Mouse (Mus musculus) embryonic facial prominence, embryonic 11.5 days (tissue): ENCODE measurements around the gene Pnkd. TPM values are rescaled to one million over a fixed set of nuclear protein-coding genes. Genes with fewer than 3 reads are reported as not detected.

Experiments used
- ATAC-seq: fragments of 200-750 bp; cut with Nextera tagmentation; replicated peaks from 2 replicates; pipeline ENCODE4 v1.8.0; 2017; ENCODE audit warnings: low read depth; ENCODE audit not compliant: insufficient number of reproducible peaks, low FRiP score, low TSS enrichment
- DNase-seq: peaks from one replicate; pipeline ENCODE4 v3.0.0-alpha.2; 2015; ENCODE audit warnings: low spot score
- H3K27ac ChIP-seq: fragments of 300-500 bp; sonication (generic); replicated peaks from 2 replicates; pipeline ENCODE4 v1.5.1; 2014; ENCODE audit warnings: mild to moderate bottlenecking, low read depth, low read length, control low read depth
- H3K27me3 ChIP-seq: fragments of 300-500 bp; sonication (generic); 2 replicates; pipeline ENCODE4 v1.6.1; 2014; ENCODE audit warnings: mild to moderate bottlenecking, low read length, moderate library complexity, mixed read lengths; ENCODE audit not compliant: control insufficient read depth, insufficient read depth
- H3K36me3 ChIP-seq: fragments of 300-500 bp; sonication (generic); replicated peaks from 2 replicates; pipeline ENCODE4 v1.6.1; 2014; ENCODE audit warnings: low read depth, mild to moderate bottlenecking, low read length, moderate library complexity, mixed read lengths; ENCODE audit not compliant: control insufficient read depth, insufficient read depth
- H3K4me1 ChIP-seq: fragments of 300-500 bp; sonication (generic); 2 replicates; pipeline ENCODE4 v1.6.1; 2014; ENCODE audit warnings: low read length, mixed read lengths; ENCODE audit not compliant: control insufficient read depth, insufficient read depth
- H3K4me2 ChIP-seq: fragments of 300-500 bp; sonication (generic); 2 replicates; pipeline ENCODE4 v1.6.1; 2014; ENCODE audit warnings: low read depth, mild to moderate bottlenecking, control low read depth, low read length, moderate library complexity
- H3K4me3 ChIP-seq: fragments of 300-500 bp; sonication (generic); 2 replicates; pipeline ENCODE4 v1.5.1; 2014; ENCODE audit warnings: low read depth, low read length, control low read depth
- H3K9ac ChIP-seq: fragments of 300-500 bp; sonication (generic); replicated peaks from 2 replicates; pipeline ENCODE4 v1.6.1; 2014; ENCODE audit warnings: mild to moderate bottlenecking, control low read depth, low read length
- H3K9me3 ChIP-seq: fragments of 300-500 bp; sonication (generic); replicated peaks from 2 replicates; pipeline ENCODE4 v1.6.1; 2016; ENCODE audit warnings: mild to moderate bottlenecking, low read length, inconsistent platforms, mixed read lengths; ENCODE audit not compliant: control insufficient read depth
- WGBS: fragments of 180-500 bp; shearing (Covaris S2); extraction: QIAGEN DNeasy Blood & Tissue Kit; methylation state at CpG from one replicate; pipeline ENCODE4 v1.1.7; 2014; 5-methylcytosine and 5-hydroxymethylcytosine counted together
- polyA plus RNA-seq: library from polyadenylated mRNA; unstranded; fragments of >200 nt; fragmentation: Nextera tagmentation; extraction: Ambion mirVana; gene quantifications from 2 replicates; pipeline ENCODE4 v1.2.1, GENCODE M21; 2014

The Pnkd gene
- polyA plus RNA-seq, 1 experiment from 2014 or later, result 95.1 TPM

GRCm38 (mm10) chr1:74374980-74375379 lies 90.2 kb downstream of the Pnkd start, which contains the start of gene Slc11a1:
Gene Slc11a1, plus strand, starts transcription at chr1:74375195.
- WGBS, result 72% methylated on average over 8 of the region's 8 CpGs
- H3K4me3 ChIP-seq, result no peak within 1 kb of the TSS
- DNase-seq (no peak), ATAC-seq (no peak)
- no peaks in the 10 kb centered on the region; the same call in 1 of the 2 replicates for H3K4me1 ChIP-seq
- no peak within 1 kb of the TSS for H3K27ac ChIP-seq
- no peaks in the 10 kb centered on the region for H3K9me3 ChIP-seq
- no peaks in the 10 kb centered on the region for H3K27me3 ChIP-seq
- H3K36me3 ChIP-seq, result no peaks in the 10 kb centered on the region
- no peak within 1 kb of the TSS for H3K4me2 ChIP-seq
- H3K9ac ChIP-seq, result no peak within 1 kb of the TSS

DNA sequence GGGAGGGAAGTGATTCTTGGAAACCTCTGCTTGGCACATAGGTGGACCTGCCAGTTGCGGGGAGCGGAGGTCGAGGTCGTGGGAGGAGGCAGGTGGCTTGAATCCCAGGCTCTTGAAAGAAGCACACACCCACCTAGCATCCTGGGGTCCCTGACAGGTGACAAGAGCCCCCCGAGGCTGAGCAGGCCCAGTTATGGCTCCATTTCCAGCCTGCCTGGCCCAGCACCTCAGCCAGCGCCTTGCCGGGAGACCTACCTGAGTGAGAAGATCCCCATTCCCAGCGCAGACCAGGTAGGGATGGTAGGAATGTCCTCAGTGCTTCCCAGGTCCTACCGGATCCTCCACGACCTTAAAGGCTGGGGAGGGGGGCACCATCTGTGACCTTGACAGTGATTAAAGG lies 90.8 kb downstream of the Pnkd start:
- Histone ChIP-seq H3K27me3 (no peaks in the 10 kb centered on the region), H3K4me3 (no peak overlapping the region), H3K27ac (no peak overlapping the region), H3K9me3 (no peaks in the 10 kb centered on the region), H3K36me3 (no peaks in the 10 kb centered on the region), H3K4me2 (no peak overlapping the region), H3K4me1 (no peaks in the 10 kb centered on the region; the same call in 1 of the 2 replicates), H3K9ac (no peak overlapping the region)
- no peak for ATAC-seq
- WGBS, result 80% methylated on average over 10 of the region's 10 CpGs
- DNase-seq, result no peak

- ATAC-seq, result no peak
- Histone ChIP-seq H3K36me3 (no peaks in the 10 kb centered on the region), H3K4me3 (no peak overlapping the region), H3K27ac (no peak overlapping the region), H3K9me3 (no peaks in the 10 kb centered on the region), H3K27me3 (no peaks in the 10 kb centered on the region), H3K4me2 (no peak overlapping the region), H3K9ac (no peak overlapping the region), H3K4me1 (no peaks in the 10 kb centered on the region; the same call in 1 of the 2 replicates)
- DNase-seq, result no peak
- WGBS, result 72% methylated on average over 4 of the region's 4 CpGs
Measured at GRCm38 (mm10) chr1:74376396-74376795, 91.7 kb downstream of the Pnkd start.

DNA sequence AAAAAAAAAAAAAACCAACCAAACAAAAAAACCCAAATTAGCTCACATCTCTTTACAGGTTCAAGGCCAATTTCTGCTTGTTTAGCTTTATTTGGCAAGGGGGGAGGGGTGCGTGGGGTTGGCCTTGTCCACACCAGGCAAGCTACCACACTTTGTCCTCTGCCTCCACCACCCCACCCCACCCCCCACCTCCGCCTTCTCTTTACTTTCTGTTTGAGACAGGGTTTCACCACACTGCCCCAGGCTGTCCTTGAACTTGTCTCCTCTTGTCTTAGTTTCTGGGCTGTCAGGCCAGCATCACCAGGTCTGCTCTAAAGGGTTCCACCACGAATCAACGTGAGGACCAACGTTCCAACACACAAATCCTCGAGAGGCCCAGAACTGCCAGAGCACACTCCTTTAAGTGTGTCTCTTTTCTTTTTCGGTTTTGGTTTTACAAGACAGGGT lies 94.4 kb downstream of the Pnkd start:
- Histone ChIP-seq H3K9me3 (no peaks in the 10 kb centered on the region), H3K27me3 (no peaks in the 10 kb centered on the region), H3K9ac (no peak overlapping the region), H3K4me3 (no peak overlapping the region), H3K4me1 (no peaks in the 10 kb centered on the region; the same call in 1 of the 2 replicates), H3K36me3 (no peaks in the 10 kb centered on the region), H3K27ac (no peak overlapping the region), H3K4me2 (no peak overlapping the region)
- ATAC-seq (no peak), DNase-seq (no peak)
- 77% methylated on average over 7 of the region's 7 CpGs for WGBS

DNA sequence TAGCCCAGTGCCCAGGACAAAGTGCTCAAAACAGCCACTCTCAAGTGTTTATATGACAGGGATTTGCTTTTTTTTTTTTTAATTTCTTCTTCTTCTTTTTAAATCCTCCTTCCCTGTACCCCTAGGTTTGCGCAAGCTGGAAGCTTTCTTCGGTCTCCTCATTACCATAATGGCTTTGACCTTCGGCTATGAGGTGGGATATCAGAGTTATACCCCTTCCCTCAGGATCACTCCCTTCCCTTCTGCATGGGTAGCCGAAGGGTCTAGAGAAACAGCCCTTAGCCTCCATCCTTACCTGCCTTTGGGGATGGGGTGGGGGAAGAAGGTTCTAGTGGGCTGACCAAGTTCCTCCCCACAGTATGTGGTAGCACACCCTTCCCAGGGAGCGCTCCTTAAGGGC lies 95.8 kb downstream of the Pnkd start:
- Histone ChIP-seq H3K9ac (no peak overlapping the region), H3K4me2 (no peak overlapping the region), H3K27ac (no peak overlapping the region), H3K27me3 (no peaks in the 10 kb centered on the region), H3K4me1 (no peaks in the 10 kb centered on the region), H3K4me3 (no peak overlapping the region), H3K36me3 (no peaks in the 10 kb centered on the region), H3K9me3 (no peaks in the 10 kb centered on the region)
- DNase-seq, result no peak
- ATAC-seq, result no peak
- 78% methylated on average over 5 of the region's 5 CpGs for WGBS

DNA sequence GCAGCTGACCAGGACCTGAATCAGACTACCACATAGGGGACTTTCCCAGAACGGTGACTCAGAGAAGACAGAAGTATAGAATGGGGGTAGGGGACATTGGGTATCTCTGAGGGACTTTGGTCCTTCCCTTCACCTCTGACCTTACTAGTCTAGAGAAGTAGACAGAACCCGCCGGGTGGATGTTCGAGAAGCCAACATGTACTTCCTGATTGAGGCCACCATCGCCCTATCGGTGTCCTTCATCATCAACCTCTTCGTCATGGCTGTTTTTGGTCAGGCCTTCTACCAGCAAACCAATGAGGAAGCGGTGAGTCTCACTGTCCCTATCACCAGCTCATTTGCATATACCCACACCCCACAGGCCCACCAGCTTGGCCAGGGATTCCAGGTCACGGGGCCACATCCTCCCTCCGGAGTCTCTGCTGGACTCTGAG lies 96.9 kb downstream of the Pnkd start:
- Histone ChIP-seq H3K27me3 (no peaks in the 10 kb centered on the region), H3K9ac (no peak overlapping the region), H3K4me3 (no peak overlapping the region), H3K9me3 (no peaks in the 10 kb centered on the region), H3K4me1 (no peaks in the 10 kb centered on the region), H3K27ac (no peak overlapping the region), H3K36me3 (no peaks in the 10 kb centered on the region), H3K4me2 (no peak overlapping the region)
- ATAC-seq (no peak), DNase-seq (no peak)
- 89% methylated on average over 10 of the region's 10 CpGs for WGBS

DNA sequence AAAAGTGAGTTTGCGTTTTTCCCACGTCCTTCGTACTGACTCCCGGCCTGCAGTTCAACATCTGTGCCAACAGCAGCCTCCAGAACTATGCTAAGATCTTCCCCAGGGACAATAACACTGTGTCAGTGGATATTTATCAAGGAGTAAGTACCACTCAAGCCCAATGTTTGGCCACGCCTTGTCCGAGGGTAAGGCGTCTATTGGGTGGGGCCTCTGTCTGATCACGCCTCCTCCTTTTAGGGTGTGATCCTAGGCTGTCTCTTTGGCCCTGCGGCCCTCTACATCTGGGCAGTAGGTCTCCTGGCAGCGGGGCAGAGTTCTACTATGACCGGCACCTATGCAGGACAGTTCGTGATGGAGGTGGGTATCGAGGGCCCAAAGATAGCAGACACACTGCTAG lies 98.7 kb downstream of the Pnkd start:
- Histone ChIP-seq H3K36me3 (no peaks in the 10 kb centered on the region), H3K4me1 (no peaks in the 10 kb centered on the region), H3K27me3 (no peaks in the 10 kb centered on the region), H3K9ac (no peak overlapping the region), H3K4me2 (no peak overlapping the region), H3K27ac (no peak overlapping the region), H3K9me3 (no peaks in the 10 kb centered on the region), H3K4me3 (no peak overlapping the region)
- ATAC-seq, result no peak
- no peak for DNase-seq
- WGBS, result 84% methylated on average over 13 of the region's 13 CpGs

DNA sequence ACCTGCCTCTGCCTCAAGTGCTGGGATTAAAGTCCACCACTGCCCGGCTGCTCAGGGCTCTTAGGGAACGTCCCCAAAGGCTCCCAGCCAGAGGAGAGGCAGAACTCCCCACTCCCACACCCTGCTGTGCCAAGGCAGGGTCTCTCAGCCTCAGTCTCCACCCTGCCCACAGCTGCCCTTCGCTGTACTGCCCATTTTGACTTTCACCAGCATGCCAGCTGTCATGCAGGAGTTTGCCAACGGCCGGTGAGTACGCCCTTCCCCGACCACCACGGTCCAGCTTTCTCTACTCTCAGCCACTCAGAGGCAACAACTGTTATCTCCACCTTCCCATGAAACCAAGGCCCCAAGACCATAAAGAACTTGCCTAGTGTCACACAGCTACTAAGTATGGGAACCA lies 99.8 kb downstream of the Pnkd start:
- H3K4me2 ChIP-seq, result no peak overlapping the region
- H3K27me3 ChIP-seq, result no peaks in the 10 kb centered on the region; the same call in 1 of the 2 replicates
- no peak overlapping the region for H3K4me3 ChIP-seq
- H3K9me3 ChIP-seq, result no peaks in the 10 kb centered on the region
- no peak for DNase-seq
- ATAC-seq, result no peak
- no peak overlapping the region for H3K27ac ChIP-seq
- no peaks in the 10 kb centered on the region for H3K4me1 ChIP-seq
- 91% methylated on average over 8 of the region's 8 CpGs for WGBS
- no peaks in the 10 kb centered on the region for H3K36me3 ChIP-seq
- no peak overlapping the region for H3K9ac ChIP-seq
